Mouse (Mus musculus): Measurements from ENCODE around the gene Trpc4. TPM values are rescaled to one million over a fixed set of nuclear protein-coding genes. Genes with fewer than 3 reads are reported as not detected.

Trpc4 gene
- polyA plus RNA-seq, 1 experiment from 2014 or later, result 4.0 TPM

GRCm38 (mm10) chr3:54243136-54243535 lies 87.3 kb downstream of the Trpc4 start:
- H3K4me2 ChIP-seq (ENCODE audit: low read depth, low read length), result no peak overlapping the region
- no peaks in the 10 kb centered on the region for H3K4me1 ChIP-seq (ENCODE audit: control insufficient read depth, insufficient read depth, low read length)
- WGBS, result 86% methylated on average over 1 of the region's 1 CpGs
- no peaks in the 10 kb centered on the region for H3K27me3 ChIP-seq (ENCODE audit: control insufficient read depth, insufficient read depth, low read length)
- no peak for ATAC-seq (ENCODE audit: low read depth)
- no peaks in the 10 kb centered on the region for H3K9me3 ChIP-seq (ENCODE audit: control insufficient read depth, low read length)
- no peaks in the 10 kb centered on the region for H3K36me3 ChIP-seq (ENCODE audit: control insufficient read depth, insufficient read depth, low read length)
- H3K9ac ChIP-seq (replicated peaks; ENCODE audit: low read depth, low read length), result no peak overlapping the region
- no peak overlapping the region for H3K27ac ChIP-seq (ENCODE audit: low read depth, low read length)
- no peak overlapping the region for H3K4me3 ChIP-seq (ENCODE audit: low read depth, low read length)

- no peak overlapping the region for H3K4me2 ChIP-seq (ENCODE audit: low read depth, low read length)
- H3K27me3 ChIP-seq (ENCODE audit: control insufficient read depth, insufficient read depth, low read length), result no peaks in the 10 kb centered on the region
- no peaks in the 10 kb centered on the region for H3K4me1 ChIP-seq (ENCODE audit: control insufficient read depth, insufficient read depth, low read length)
- no peaks in the 10 kb centered on the region for H3K36me3 ChIP-seq (ENCODE audit: control insufficient read depth, insufficient read depth, low read length)
- ATAC-seq (ENCODE audit: low read depth), result no peak
- no peaks in the 10 kb centered on the region for H3K9me3 ChIP-seq (ENCODE audit: control insufficient read depth, low read length)
- H3K27ac ChIP-seq (ENCODE audit: low read depth, low read length), result no peak overlapping the region
- 81% methylated on average over 4 of the region's 4 CpGs for WGBS
- no peak overlapping the region for H3K9ac ChIP-seq (replicated peaks; ENCODE audit: low read depth, low read length)
- no peak overlapping the region for H3K4me3 ChIP-seq (ENCODE audit: low read depth, low read length)
Observed at GRCm38 (mm10) chr3:54244729-54245465, 89.1 kb downstream of the Trpc4 start.

GRCm38 (mm10) chr3:54246416-54246815 lies 90.6 kb downstream of the Trpc4 start:
- no peak for ATAC-seq (ENCODE audit: low read depth)
- Histone ChIP-seq H3K4me3 (ENCODE audit: low read depth, low read length) (no peak overlapping the region), H3K9ac (replicated peaks; ENCODE audit: low read depth, low read length) (no peak overlapping the region), H3K36me3 (ENCODE audit: control insufficient read depth, insufficient read depth, low read length) (no peaks in the 10 kb centered on the region), H3K4me2 (ENCODE audit: low read depth, low read length) (no peak overlapping the region), H3K27me3 (ENCODE audit: control insufficient read depth, insufficient read depth, low read length) (no peaks in the 10 kb centered on the region), H3K9me3 (ENCODE audit: control insufficient read depth, low read length) (no peaks in the 10 kb centered on the region), H3K27ac (ENCODE audit: low read depth, low read length) (no peak overlapping the region), H3K4me1 (ENCODE audit: control insufficient read depth, insufficient read depth, low read length) (no peaks in the 10 kb centered on the region)
- 77% methylated on average over 2 of the region's 2 CpGs for WGBS

- Histone ChIP-seq H3K27me3 (ENCODE audit: control insufficient read depth, insufficient read depth, low read length) (no peaks in the 10 kb centered on the region), H3K4me2 (ENCODE audit: low read depth, low read length) (no peak overlapping the region), H3K4me3 (ENCODE audit: low read depth, low read length) (no peak overlapping the region), H3K4me1 (ENCODE audit: control insufficient read depth, insufficient read depth, low read length) (no peaks in the 10 kb centered on the region), H3K9ac (replicated peaks; ENCODE audit: low read depth, low read length) (no peak overlapping the region), H3K36me3 (ENCODE audit: control insufficient read depth, insufficient read depth, low read length) (no peaks in the 10 kb centered on the region), H3K27ac (ENCODE audit: low read depth, low read length) (no peak overlapping the region), H3K9me3 (ENCODE audit: control insufficient read depth, low read length) (no peaks in the 10 kb centered on the region)
- WGBS, result 94% methylated on average over 6 of the region's 6 CpGs
- ATAC-seq (ENCODE audit: low read depth), result no peak
Observed at GRCm38 (mm10) chr3:54249311-54249710, 93.5 kb downstream of the Trpc4 start.

GRCm38 (mm10) chr3:54266943-54267342 lies 111.1 kb downstream of the Trpc4 start:
- 93% methylated on average over 1 of the region's 1 CpGs for WGBS
- Histone ChIP-seq H3K27me3 (ENCODE audit: control insufficient read depth, insufficient read depth, low read length) (no peaks in the 10 kb centered on the region), H3K36me3 (ENCODE audit: control insufficient read depth, insufficient read depth, low read length) (no peaks in the 10 kb centered on the region), H3K9me3 (ENCODE audit: control insufficient read depth, low read length) (no peaks in the 10 kb centered on the region), H3K27ac (ENCODE audit: low read depth, low read length) (no peak overlapping the region), H3K4me2 (ENCODE audit: low read depth, low read length) (no peak overlapping the region), H3K4me1 (ENCODE audit: control insufficient read depth, insufficient read depth, low read length) (no peaks in the 10 kb centered on the region), H3K4me3 (ENCODE audit: low read depth, low read length) (no peak overlapping the region), H3K9ac (replicated peaks; ENCODE audit: low read depth, low read length) (no peak overlapping the region)
- no peak for ATAC-seq (ENCODE audit: low read depth)

- ATAC-seq (ENCODE audit: low read depth), result no peak
- H3K4me2 ChIP-seq (ENCODE audit: low read depth, low read length), result no peak overlapping the region
- WGBS, result 81% methylated on average over 6 of the region's 6 CpGs
- no peak overlapping the region for H3K9ac ChIP-seq (replicated peaks; ENCODE audit: low read depth, low read length)
- no peak overlapping the region for H3K4me3 ChIP-seq (ENCODE audit: low read depth, low read length)
- H3K27me3 ChIP-seq (ENCODE audit: control insufficient read depth, insufficient read depth, low read length), result no peaks in the 10 kb centered on the region
- no peaks in the 10 kb centered on the region for H3K9me3 ChIP-seq (ENCODE audit: control insufficient read depth, low read length)
- H3K27ac ChIP-seq (ENCODE audit: low read depth, low read length), result no peak overlapping the region
- no peaks in the 10 kb centered on the region for H3K36me3 ChIP-seq (ENCODE audit: control insufficient read depth, insufficient read depth, low read length)
- no peaks in the 10 kb centered on the region for H3K4me1 ChIP-seq (ENCODE audit: control insufficient read depth, insufficient read depth, low read length)
Observed at GRCm38 (mm10) chr3:54269180-54269579, 113.3 kb downstream of the Trpc4 start.

GRCm38 (mm10) chr3:54274651-54275050 lies 118.8 kb downstream of the Trpc4 start:
- Histone ChIP-seq H3K9me3 (ENCODE audit: control insufficient read depth, low read length) (no peaks in the 10 kb centered on the region), H3K4me3 (ENCODE audit: low read depth, low read length) (no peak overlapping the region), H3K4me1 (ENCODE audit: control insufficient read depth, insufficient read depth, low read length) (no peaks in the 10 kb centered on the region), H3K36me3 (ENCODE audit: control insufficient read depth, insufficient read depth, low read length) (no peaks in the 10 kb centered on the region), H3K27ac (ENCODE audit: low read depth, low read length) (no peak overlapping the region), H3K9ac (replicated peaks; ENCODE audit: low read depth, low read length) (no peak overlapping the region), H3K4me2 (ENCODE audit: low read depth, low read length) (no peak overlapping the region), H3K27me3 (ENCODE audit: control insufficient read depth, insufficient read depth, low read length) (no peaks in the 10 kb centered on the region)
- no peak for ATAC-seq (ENCODE audit: low read depth)
- WGBS, result 83% methylated on average over 7 of the region's 7 CpGs

- ATAC-seq (ENCODE audit: low read depth), result no peak
- H3K9ac ChIP-seq (replicated peaks; ENCODE audit: low read depth, low read length), result no peak overlapping the region
- no peak overlapping the region for H3K4me2 ChIP-seq (ENCODE audit: low read depth, low read length)
- no peaks in the 10 kb centered on the region for H3K27me3 ChIP-seq (ENCODE audit: control insufficient read depth, insufficient read depth, low read length)
- no peaks in the 10 kb centered on the region for H3K36me3 ChIP-seq (ENCODE audit: control insufficient read depth, insufficient read depth, low read length)
- 28% methylated on average over 3 of the region's 3 CpGs for WGBS
- H3K4me3 ChIP-seq (ENCODE audit: low read depth, low read length), result no peak overlapping the region
- no peaks in the 10 kb centered on the region for H3K9me3 ChIP-seq (ENCODE audit: control insufficient read depth, low read length)
- no peak overlapping the region for H3K27ac ChIP-seq (ENCODE audit: low read depth, low read length)
- H3K4me1 ChIP-seq (ENCODE audit: control insufficient read depth, insufficient read depth, low read length), result no peaks in the 10 kb centered on the region
Observed at GRCm38 (mm10) chr3:54289731-54290130, 133.9 kb downstream of the Trpc4 start.

- H3K9me3 ChIP-seq (ENCODE audit: control insufficient read depth, low read length), result no peaks in the 10 kb centered on the region
- H3K4me3 ChIP-seq (ENCODE audit: low read depth, low read length), result no peak overlapping the region
- no peaks in the 10 kb centered on the region for H3K4me1 ChIP-seq (ENCODE audit: control insufficient read depth, insufficient read depth, low read length)
- H3K9ac ChIP-seq (replicated peaks; ENCODE audit: low read depth, low read length), result no peak overlapping the region
- ATAC-seq (ENCODE audit: low read depth), result no peak
- WGBS, result 23% methylated on average over 5 of the region's 5 CpGs
- no peak overlapping the region for H3K4me2 ChIP-seq (ENCODE audit: low read depth, low read length)
- no peaks in the 10 kb centered on the region for H3K27me3 ChIP-seq (ENCODE audit: control insufficient read depth, insufficient read depth, low read length)
- no peaks in the 10 kb centered on the region for H3K36me3 ChIP-seq (ENCODE audit: control insufficient read depth, insufficient read depth, low read length)
- H3K27ac ChIP-seq (ENCODE audit: low read depth, low read length), result no peak overlapping the region
Observed at GRCm38 (mm10) chr3:54310604-54311003, 154.8 kb downstream of the Trpc4 start.

All from neural tube, embryonic 14.5 days (tissue).